Mouse (Mus musculus): ENCODE measurements around the gene Olfr412. TPM values are rescaled to one million over a fixed set of nuclear protein-coding genes. Genes with fewer than 3 reads are reported as not detected.
A peak's percentile ranks its signal among the peaks of the same experiment; 100 is the strongest.

Gene Olfr412
- not detected for total RNA-seq (2021)

- DNase-seq = no peak
- intact Hi-C loops (cut with DNase I) = no loop called here
Observed at GRCm38 (mm10) chr11:74361769-74362168, at the start of gene Olfr412. Gene Olfr412 (plus strand): TSS chr11:74362069.

- intact Hi-C loops (cut with DNase I) = no loop called here
- DNase-seq = no peak
Observed at GRCm38 (mm10) chr11:74326044-74326443, 35.8 kb upstream of the Olfr412 start.

- DNase-seq = no peak
- intact Hi-C loops (cut with DNase I) = no loop called here
Observed at GRCm38 (mm10) chr11:74328781-74329180, 33.1 kb upstream of the Olfr412 start.

- intact Hi-C loops (cut with DNase I) = no loop called here
- DNase-seq = no peak
Observed at GRCm38 (mm10) chr11:74337931-74338330, 23.9 kb upstream of the Olfr412 start, which contains the start of gene Olfr410. Gene Olfr410 (minus strand): TSS chr11:74338031.

GRCm38 (mm10) chr11:74352550-74352949 is 9.3 kb upstream of the Olfr412 start, which contains the start of gene Olfr411:
Gene Olfr411 (minus strand): TSS chr11:74352650.
- intact Hi-C loops (cut with DNase I) = no loop called here
- DNase-seq = no peak

- intact Hi-C loops (cut with DNase I) = loop anchor here (2.0 to 10.0 kb wide), 2 partner anchors 1233 to 1297 kb away; partner anchors contain the start of gene Haspin
- DNase-seq = peak; percentile 74
Observed at GRCm38 (mm10) chr11:74371393-74372100, 9.7 kb downstream of the Olfr412 start.

GRCm38 (mm10) chr11:74376847-74377246 is 15.0 kb downstream of the Olfr412 start:
- peak; percentile 73 for DNase-seq
- intact Hi-C loops (cut with DNase I) = loop anchor here (5.0 to 10.0 kb wide), 3 partner anchors 150 to 1302 kb away; no protein-coding TSS in a partner anchor

- no peak for DNase-seq
- intact Hi-C loops (cut with DNase I) = loop anchor here (5.0 to 10.0 kb wide), 3 partner anchors 148 to 1305 kb away; no protein-coding TSS in a partner anchor
Observed at GRCm38 (mm10) chr11:74379166-74379873, 17.5 kb downstream of the Olfr412 start.

- no peak for DNase-seq
- intact Hi-C loops (cut with DNase I) = no loop called here
Observed at GRCm38 (mm10) chr11:74385674-74386073, 23.8 kb downstream of the Olfr412 start.

- intact Hi-C loops (cut with DNase I) = no loop called here
- DNase-seq = peak; percentile 58
Observed at GRCm38 (mm10) chr11:74387203-74387602, 25.3 kb downstream of the Olfr412 start.

GRCm38 (mm10) chr11:74391899-74392298 is 30.0 kb downstream of the Olfr412 start:
- intact Hi-C loops (cut with DNase I) = no loop called here

GRCm38 (mm10) chr11:74392903-74393302 is 31.0 kb downstream of the Olfr412 start:
- DNase-seq = no peak
- intact Hi-C loops (cut with DNase I) = no loop called here

More at GRCm38 (mm10) chr11:74391899-74392298, 30.0 kb downstream of the Olfr412 start:
- DNase-seq = no peak

GRCm38 (mm10) chr11:74393489-74393888 is 31.6 kb downstream of the Olfr412 start:
- peak; percentile 65 for DNase-seq
- intact Hi-C loops (cut with DNase I) = no loop called here

GRCm38 (mm10) chr11:74395583-74395982 is 33.7 kb downstream of the Olfr412 start:
- no peak for DNase-seq
- intact Hi-C loops (cut with DNase I) = no loop called here

GRCm38 (mm10) chr11:74402126-74402525 is 40.3 kb downstream of the Olfr412 start:
- DNase-seq = peak; percentile 35
- intact Hi-C loops (cut with DNase I) = no loop called here

GRCm38 (mm10) chr11:74404216-74404615 is 42.3 kb downstream of the Olfr412 start:
- DNase-seq = no peak
- intact Hi-C loops (cut with DNase I) = no loop called here

GRCm38 (mm10) chr11:74405201-74405600 is 43.3 kb downstream of the Olfr412 start:
- intact Hi-C loops (cut with DNase I) = no loop called here
- DNase-seq = no peak

- intact Hi-C loops (cut with DNase I) = no loop called here
- DNase-seq = peak; percentile 99
Observed at GRCm38 (mm10) chr11:74408587-74409446, 46.9 kb downstream of the Olfr412 start.

GRCm38 (mm10) chr11:74409447-74409754 is 47.5 kb downstream of the Olfr412 start:
- DNase-seq = no peak
- intact Hi-C loops (cut with DNase I) = no loop called here

GRCm38 (mm10) chr11:74409757-74410174 is 47.9 kb downstream of the Olfr412 start:
- DNase-seq = peak; percentile 76
- intact Hi-C loops (cut with DNase I) = no loop called here

- intact Hi-C loops (cut with DNase I) = no loop called here
- no peak for DNase-seq
Observed at GRCm38 (mm10) chr11:74411943-74412342, 50.1 kb downstream of the Olfr412 start.

Data from left cerebral cortex, postnatal 4 days (tissue).